Mouse (Mus musculus): ENCODE measurements around the gene Smg8. TPM values are rescaled to one million over a fixed set of nuclear protein-coding genes. Genes with fewer than 3 reads are reported as not detected.

Gene Smg8
- 10 to 100 TPM; 10.4 to 10.5 TPM for total RNA-seq (2021)

GRCm38 (mm10) chr11:87086290-87086984, at the start of gene Smg8:
Gene Smg8 (minus strand): TSS chr11:87086774.
- DNase-seq: peak; percentile 87 to 90
- intact Hi-C loops (cut with DNase I): no loop called here

GRCm38 (mm10) chr11:87136233-87136632, 49.7 kb upstream of the Smg8 start:
- intact Hi-C loops (cut with DNase I): no loop called here
- peak; percentile 10 to 12 for DNase-seq

GRCm38 (mm10) chr11:87126824-87127816, 40.5 kb upstream of the Smg8 start, which contains the start of gene Trim37:
Gene Trim37 (plus strand): TSS chr11:87127077.
- DNase-seq: peak; percentile 87 to 88
- intact Hi-C loops (cut with DNase I): loop anchor here (2.0 kb wide), 1 partner anchor 16 kb away; no protein-coding TSS in a partner anchor

GRCm38 (mm10) chr11:87126281-87126823, 39.8 kb upstream of the Smg8 start:
- intact Hi-C loops (cut with DNase I): loop anchor here (2.0 kb wide), 1 partner anchor 16 kb away; no protein-coding TSS in a partner anchor
- peak in 1 of 2 experiments; percentile 9 for DNase-seq

- intact Hi-C loops (cut with DNase I): no loop called here
- no peak for DNase-seq
Observed at GRCm38 (mm10) chr11:87125562-87125961, 39.0 kb upstream of the Smg8 start.

GRCm38 (mm10) chr11:87121864-87122263, 35.3 kb upstream of the Smg8 start:
- intact Hi-C loops (cut with DNase I): no loop called here
- no peak for DNase-seq

- intact Hi-C loops (cut with DNase I): loop anchor here (2.0 to 10.0 kb wide), 2 partner anchors 16 to 1756 kb away; partner anchors contain the start of genes Bcas3 and Trim37
- DNase-seq: no peak
Observed at GRCm38 (mm10) chr11:87110172-87110909, 23.8 kb upstream of the Smg8 start.

- DNase-seq: peak in 1 of 2 experiments; percentile 44
- intact Hi-C loops (cut with DNase I): loop anchor here (2.0 to 10.0 kb wide), 2 partner anchors 17 to 1755 kb away; partner anchors contain the start of genes Bcas3 and Trim37
Observed at GRCm38 (mm10) chr11:87109519-87110171, 23.1 kb upstream of the Smg8 start.

GRCm38 (mm10) chr11:87108755-87109518, 22.4 kb upstream of the Smg8 start, which contains the start of gene Ska2:
Gene Ska2 (plus strand): TSS chr11:87109234.
- peak; percentile 98 to 99 for DNase-seq
- intact Hi-C loops (cut with DNase I): no loop called here

- intact Hi-C loops (cut with DNase I): no loop called here
- DNase-seq: no peak
Observed at GRCm38 (mm10) chr11:87108409-87108754, 21.8 kb upstream of the Smg8 start, which contains the start of gene Prr11. Gene Prr11 (minus strand): TSS chr11:87108708.

- DNase-seq: no peak
- intact Hi-C loops (cut with DNase I): no loop called here
Observed at GRCm38 (mm10) chr11:87087142-87087541, 568 bp upstream of the Smg8 start.

GRCm38 (mm10) chr11:87085461-87085860, 1.1 kb downstream of the Smg8 start:
- intact Hi-C loops (cut with DNase I): no loop called here
- no peak for DNase-seq

GRCm38 (mm10) chr11:87083712-87084111, 2.9 kb downstream of the Smg8 start:
- intact Hi-C loops (cut with DNase I): no loop called here
- DNase-seq: no peak

GRCm38 (mm10) chr11:87073866-87074440, 12.6 kb downstream of the Smg8 start, which contains the start of gene Gdpd1:
Gene Gdpd1 (minus strand): TSS chr11:87074062.
- intact Hi-C loops (cut with DNase I): no loop called here
- peak; percentile 90 to 92 for DNase-seq

GRCm38 (mm10) chr11:87073343-87073865, 13.2 kb downstream of the Smg8 start:
- intact Hi-C loops (cut with DNase I): no loop called here
- peak; percentile 72 to 77 for DNase-seq

GRCm38 (mm10) chr11:87062087-87062486, 24.5 kb downstream of the Smg8 start:
- intact Hi-C loops (cut with DNase I): no loop called here
- DNase-seq: no peak

- intact Hi-C loops (cut with DNase I): no loop called here
- DNase-seq: no peak
Observed at GRCm38 (mm10) chr11:87060410-87060809, 26.2 kb downstream of the Smg8 start.

GRCm38 (mm10) chr11:87056286-87056685, 30.3 kb downstream of the Smg8 start:
- intact Hi-C loops (cut with DNase I): no loop called here
- no peak for DNase-seq

Measured in heart, postnatal 10 days (tissue).